Mouse (Mus musculus) small intestine, adult 2 months (tissue): Measurements from ENCODE around the gene Slc22a21.

Experiments
- CTCF ChIP-seq: fragments of 200-500 bp; IDR thresholded peaks from 2 replicates; pipeline ENCODE4 v1.5.1; 2012; ENCODE audit warnings: low read depth, mild to moderate bottlenecking, control low read depth, inconsistent platforms, low read length, moderate library complexity, mixed read lengths; ENCODE audit not compliant: insufficient replicate concordance, insufficient read length; ENCODE audit errors: extremely low read depth
- POLR2A ChIP-seq: fragments of 200-500 bp; IDR thresholded peaks from 2 replicates; pipeline ENCODE4 v1.6.1; 2012; ENCODE audit warnings: low read depth, mild to moderate bottlenecking, control low read depth, inconsistent platforms, low read length, moderate library complexity

DNA sequence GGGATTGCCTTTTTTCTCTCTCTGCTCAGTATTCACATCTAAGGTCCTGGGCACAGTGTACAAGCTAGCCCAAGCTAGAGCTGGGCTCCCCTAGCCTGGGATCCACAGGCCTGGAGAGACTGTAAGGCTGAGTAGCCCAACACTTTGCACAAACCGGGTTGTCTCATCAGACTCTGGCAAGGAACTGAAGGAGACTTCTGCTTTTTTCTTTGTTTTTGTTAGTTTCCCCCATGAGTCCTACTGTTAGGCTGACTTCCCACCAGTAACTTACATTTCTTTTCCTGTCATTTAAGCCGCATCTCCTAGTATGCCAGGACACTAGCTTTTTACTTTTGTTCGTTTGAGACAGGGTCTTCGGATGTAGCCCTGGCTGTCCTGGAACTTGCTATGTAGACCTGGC is 48.9 kb upstream of the Slc22a21 start:
- no peak for TF ChIP-seq POLR2A
- no peak for TF ChIP-seq CTCF
